Mouse (Mus musculus) erythroblast, embryonic 14.5 days (primary cell): ENCODE data around the gene Pard3b.

ENCODE experiments used
- GATA1 ChIP-seq: IDR thresholded peaks from 2 replicates; pipeline ENCODE4 v1.6.1; 2012; ENCODE audit warnings: low read length, inconsistent platforms, mixed read lengths
- TAL1 ChIP-seq: IDR thresholded peaks from 3 replicates; pipeline ENCODE4 v1.6.1; 2012; ENCODE audit warnings: low read length, inconsistent platforms, mixed read lengths

- TF ChIP-seq GATA1, result no peak
- no peak for TF ChIP-seq TAL1
Observed at GRCm38 (mm10) chr1:62579024-62579765, 940.6 kb downstream of the Pard3b start.
